Mouse (Mus musculus) intestine, postnatal 0 days (tissue): ENCODE data around the gene Sp4. TPM values are rescaled to one million over a fixed set of nuclear protein-coding genes. Genes with fewer than 3 reads are reported as not detected.

ENCODE experiments used
- ATAC-seq: fragments of 200-750 bp; cut with Nextera tagmentation; 2 replicates; pipeline ENCODE4 v1.8.0; 2017; ENCODE audit warnings: mild to moderate bottlenecking, moderate TSS enrichment, moderate library complexity
- H3K27ac ChIP-seq: fragments of 300-500 bp; sonication (generic); 2 replicates; pipeline ENCODE4 v1.5.1; 2014; ENCODE audit warnings: mild to moderate bottlenecking, low read depth, low read length, moderate library complexity
- H3K27me3 ChIP-seq: fragments of 300-500 bp; sonication (generic); replicated peaks from 2 replicates; pipeline ENCODE4 v1.6.1; 2014; ENCODE audit warnings: low read length, mixed read lengths; ENCODE audit not compliant: control insufficient read depth, insufficient read depth
- H3K36me3 ChIP-seq: fragments of 300-500 bp; sonication (generic); 2 replicates; pipeline ENCODE4 v1.6.1; 2014; ENCODE audit warnings: mild to moderate bottlenecking, moderate library complexity; ENCODE audit not compliant: control insufficient read depth, insufficient read depth
- H3K4me1 ChIP-seq: fragments of 300-500 bp; sonication (generic); replicated peaks from 2 replicates; pipeline ENCODE4 v1.6.1; 2014; ENCODE audit warnings: antibody characterized with exemption, low read length, mixed read lengths; ENCODE audit not compliant: control insufficient read depth, insufficient read depth
- H3K4me2 ChIP-seq: fragments of 300-500 bp; sonication (generic); replicated peaks from 2 replicates; pipeline ENCODE4 v1.6.1; 2014; ENCODE audit warnings: low read depth, mild to moderate bottlenecking, moderate library complexity
- H3K4me3 ChIP-seq: fragments of 300-500 bp; sonication (generic); 2 replicates; pipeline ENCODE4 v1.5.1; 2014; ENCODE audit warnings: low read depth, low read length
- H3K9ac ChIP-seq: fragments of 300-500 bp; sonication (generic); 2 replicates; pipeline ENCODE4 v1.6.1; 2014; ENCODE audit warnings: mild to moderate bottlenecking, low read depth, low read length
- H3K9me3 ChIP-seq: fragments of 300-500 bp; sonication (generic); 2 replicates; pipeline ENCODE4 v1.6.1; 2016; ENCODE audit warnings: mixed run types; ENCODE audit not compliant: control insufficient read depth
- CTCF ChIP-seq: sonication (generic); IDR thresholded peaks from 2 replicates; pipeline ENCODE4 v1.5.1; 2016; ENCODE audit warnings: low read depth, mild to moderate bottlenecking, control low read depth, antibody characterized with exemption, moderate library complexity
- WGBS: fragments of 180-500 bp; shearing (Covaris S2); extraction: QIAGEN DNeasy Blood & Tissue Kit; methylation state at CpG from one replicate; pipeline ENCODE4 v1.1.7; 2014; 5-methylcytosine and 5-hydroxymethylcytosine counted together
- polyA plus RNA-seq: library from polyadenylated mRNA; unstranded; fragments of >200 nt; fragmentation: Nextera tagmentation; extraction: Ambion mirVana; gene quantifications from 2 replicates; pipeline ENCODE4 v1.2.1, GENCODE M21; 2015

Sp4 gene
- polyA plus RNA-seq, 1 experiment from 2014 or later: 2.0 TPM

- Histone ChIP-seq H3K27ac (no peak overlapping the region), H3K27me3 (no peaks in the 10 kb centered on the region), H3K4me1 (no peaks in the 10 kb centered on the region), H3K9ac (no peak overlapping the region), H3K9me3 (no peaks in the 10 kb centered on the region), H3K4me3 (no peak overlapping the region), H3K4me2 (no peak overlapping the region), H3K36me3 (no peaks in the 10 kb centered on the region)
- TF ChIP-seq CTCF: no peak
- no peak for ATAC-seq
- WGBS: 96% methylated on average over 1 of the region's 1 CpGs
These were observed 5.4 kb downstream of the Sp4 start for GRCm38 (mm10) chr12:118295793-118296192.

GRCm38 (mm10) chr12:118288947-118289346 lies 12.3 kb downstream of the Sp4 start:
- 43% methylated on average over 1 of the region's 1 CpGs for WGBS
- TF ChIP-seq CTCF: no peak

GRCm38 (mm10) chr12:118285099-118285498 lies 16.1 kb downstream of the Sp4 start:
- TF ChIP-seq CTCF: no peak
- H3K9me3 ChIP-seq: no peaks in the 10 kb centered on the region
- H3K36me3 ChIP-seq: no peaks in the 10 kb centered on the region
- no peak for ATAC-seq
- H3K4me1 ChIP-seq: peaks cover 6% of the 10 kb centered on the region; the same call in 1 of the 2 replicates
- H3K9ac ChIP-seq: no peak overlapping the region
- no peak overlapping the region for H3K4me2 ChIP-seq
- WGBS: 69% methylated on average over 6 of the region's 6 CpGs
- no peak overlapping the region for H3K4me3 ChIP-seq
- H3K27me3 ChIP-seq: no peaks in the 10 kb centered on the region
- no peak overlapping the region for H3K27ac ChIP-seq

More at GRCm38 (mm10) chr12:118288947-118289346, 12.3 kb downstream of the Sp4 start:
- H3K27me3 ChIP-seq: no peaks in the 10 kb centered on the region
- no peak overlapping the region for H3K4me2 ChIP-seq
- H3K9ac ChIP-seq: no peak overlapping the region
- H3K9me3 ChIP-seq: no peaks in the 10 kb centered on the region
- ATAC-seq: no peak
- H3K4me3 ChIP-seq: no peak overlapping the region
- peaks cover 2% of the 10 kb centered on the region; the same call in 1 of the 2 replicates for H3K4me1 ChIP-seq
- no peaks in the 10 kb centered on the region for H3K36me3 ChIP-seq
- no peak overlapping the region for H3K27ac ChIP-seq

GRCm38 (mm10) chr12:118281961-118282360 lies 19.3 kb downstream of the Sp4 start:
- Histone ChIP-seq H3K9ac (no peak overlapping the region), H3K36me3 (no peaks in the 10 kb centered on the region), H3K4me3 (no peak overlapping the region), H3K4me1 (peaks cover 4% of the 10 kb centered on the region; the same call in 1 of the 2 replicates), H3K27me3 (no peaks in the 10 kb centered on the region), H3K4me2 (no peak overlapping the region), H3K9me3 (no peaks in the 10 kb centered on the region), H3K27ac (no peak overlapping the region)
- no peak for TF ChIP-seq CTCF
- ATAC-seq: no peak
- 45% methylated on average over 1 of the region's 1 CpGs for WGBS

- ATAC-seq: no peak
- Histone ChIP-seq H3K27ac (no peak overlapping the region), H3K9ac (no peak overlapping the region), H3K4me1 (peaks cover 4% of the 10 kb centered on the region; the same call in 1 of the 2 replicates), H3K36me3 (no peaks in the 10 kb centered on the region), H3K27me3 (no peaks in the 10 kb centered on the region), H3K4me2 (no peak overlapping the region), H3K9me3 (no peaks in the 10 kb centered on the region), H3K4me3 (no peak overlapping the region)
- no peak for TF ChIP-seq CTCF
- 91% methylated on average over 5 of the region's 5 CpGs for WGBS
These were observed 24.9 kb downstream of the Sp4 start for GRCm38 (mm10) chr12:118276385-118276784.

- H3K4me1 ChIP-seq: no peaks in the 10 kb centered on the region
- no peak overlapping the region for H3K4me3 ChIP-seq
- no peaks in the 10 kb centered on the region for H3K36me3 ChIP-seq
- no peak overlapping the region for H3K27ac ChIP-seq
- no peak for ATAC-seq
- no peaks in the 10 kb centered on the region for H3K9me3 ChIP-seq
- TF ChIP-seq CTCF: no peak
- H3K9ac ChIP-seq: no peak overlapping the region
- H3K27me3 ChIP-seq: no peaks in the 10 kb centered on the region
- no peak overlapping the region for H3K4me2 ChIP-seq
These were observed 36.3 kb downstream of the Sp4 start for GRCm38 (mm10) chr12:118264905-118265304.

GRCm38 (mm10) chr12:118263878-118264277 lies 37.4 kb downstream of the Sp4 start:
- no peak for TF ChIP-seq CTCF
- Histone ChIP-seq H3K36me3 (no peaks in the 10 kb centered on the region), H3K4me3 (no peak overlapping the region), H3K4me1 (no peaks in the 10 kb centered on the region), H3K27me3 (no peaks in the 10 kb centered on the region), H3K4me2 (no peak overlapping the region), H3K9me3 (no peaks in the 10 kb centered on the region), H3K27ac (no peak overlapping the region), H3K9ac (no peak overlapping the region)
- no peak for ATAC-seq
- WGBS: 35% methylated on average over 1 of the region's 1 CpGs
